Mouse (Mus musculus) olfactory bulb, adult 2 months (tissue): Measurements from ENCODE around the gene Cd300c. TPM values are rescaled to one million over a fixed set of nuclear protein-coding genes. Genes with fewer than 3 reads are reported as not detected.
A peak's percentile ranks its signal among the peaks of the same experiment; 100 is the strongest.
"Not testable (repeated sequence)": the region's sequence is repeated elsewhere in the genome, so short reads cannot be mapped to it uniquely, and the experiment has no call there.

Experiments used
- H3K27ac ChIP-seq: fragments of 200-500 bp; 2 replicates; pipeline ENCODE4 v1.5.1; 2012; ENCODE audit warnings: low read depth, low read length; ENCODE audit not compliant: insufficient read depth
- H3K4me1 ChIP-seq: fragments of 200-500 bp; 2 replicates; pipeline ENCODE4 v1.6.1; 2012; ENCODE audit warnings: low read length; ENCODE audit not compliant: control insufficient read depth, insufficient read depth
- H3K4me3 ChIP-seq: fragments of 200-500 bp; 2 replicates; pipeline ENCODE4 v1.5.1; 2012; ENCODE audit warnings: mild to moderate bottlenecking, low read depth, low read length, moderate library complexity; ENCODE audit not compliant: insufficient read depth
- CTCF ChIP-seq: fragments of 200-500 bp; IDR thresholded peaks from 2 replicates; pipeline ENCODE4 v1.5.1; 2012; ENCODE audit warnings: low read depth, mild to moderate bottlenecking, low read length, moderate library complexity; ENCODE audit not compliant: insufficient read depth
- POLR2A ChIP-seq: fragments of 200-500 bp; IDR thresholded peaks from 2 replicates; pipeline ENCODE4 v1.6.1; 2012; ENCODE audit warnings: mild to moderate bottlenecking, low read depth, low read length, moderate library complexity; ENCODE audit not compliant: insufficient read depth
- WGBS: fragments of 180-500 bp; shearing (Covaris S2); methylation state at CpG from one replicate; pipeline ENCODE4 v1.1.7; 2018; 5-methylcytosine and 5-hydroxymethylcytosine counted together
- polyA plus RNA-seq: library from polyadenylated mRNA; stranded (reverse); fragments of >200 nt; gene quantifications from 2 replicates; pipeline ENCODE4 v1.2.4, GENCODE M21; 2012; ENCODE audit warnings: low replicate concordance; ENCODE audit not compliant: missing spikeins, insufficient read depth, insufficient read length

Cd300c gene
- polyA plus RNA-seq, 1 experiment, result not detected

DNA sequence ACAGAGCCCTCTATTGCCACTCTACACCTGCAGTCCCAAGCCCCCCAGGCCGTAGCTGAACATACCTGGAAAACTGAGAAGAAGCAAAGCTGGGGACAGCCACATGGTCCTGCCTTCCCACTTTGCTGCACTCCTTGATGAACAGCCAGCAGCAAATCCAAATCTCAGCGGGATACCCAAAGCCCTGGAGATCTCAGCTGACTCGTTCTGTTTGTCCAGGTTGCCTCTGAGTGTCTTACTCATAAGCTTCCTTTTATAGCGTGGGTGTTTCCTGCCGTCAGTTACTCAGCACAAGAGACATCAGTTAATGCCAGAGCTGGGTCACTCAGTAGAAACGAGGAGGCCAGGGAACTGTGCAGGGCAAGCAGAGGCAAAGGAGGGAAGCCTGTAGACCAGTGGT lies 34.8 kb downstream of the Cd300c start, which contains the start of gene Cd300lb:
Gene Cd300lb (minus strand): TSS at position 243 of the 400 bp plus-strand sequence.
- Histone ChIP-seq H3K27ac (no peak within 1 kb of the TSS), H3K4me1 (no peaks in the 10 kb centered on the region), H3K4me3 (no peak within 1 kb of the TSS)
- TF ChIP-seq CTCF, result no peak
- TF ChIP-seq POLR2A, result no peak
- 60% methylated on average over 6 of the region's 6 CpGs for WGBS

DNA sequence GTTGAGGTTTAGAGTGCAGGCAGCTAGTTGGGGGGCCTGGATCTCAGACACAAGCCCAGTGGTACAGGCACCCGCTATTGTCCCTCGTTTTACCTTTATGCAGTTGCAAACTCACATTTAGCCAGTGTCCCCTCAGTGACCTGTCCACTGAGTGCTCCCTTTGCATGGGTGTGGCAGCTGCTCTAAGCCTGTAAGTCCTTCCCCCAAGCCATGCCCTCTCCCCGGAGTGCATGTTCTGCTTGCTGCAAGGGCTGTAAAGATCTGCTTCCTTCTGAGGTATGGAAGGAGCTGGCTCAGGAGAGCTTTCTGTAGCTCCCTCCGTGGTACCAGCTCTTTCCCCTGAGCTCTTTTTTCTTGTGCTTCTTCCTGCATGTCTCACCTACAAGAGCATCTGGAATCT lies 35.4 kb downstream of the Cd300c start:
- Histone ChIP-seq H3K4me1 (no peaks in the 10 kb centered on the region), H3K27ac (no peak overlapping the region), H3K4me3 (no peak overlapping the region)
- TF ChIP-seq POLR2A (no peak), CTCF (no peak)
- 79% methylated on average over 4 of the region's 4 CpGs for WGBS

GRCm38 (mm10) chr11:114931041-114931440 lies 37.9 kb downstream of the Cd300c start:
- no peak overlapping the region for H3K27ac ChIP-seq
- TF ChIP-seq POLR2A (no peak), CTCF (no peak)
- H3K4me3 ChIP-seq, result no peak overlapping the region
- H3K4me1 ChIP-seq, result no peaks in the 10 kb centered on the region
- 85% methylated on average over 5 of the region's 5 CpGs for WGBS

DNA sequence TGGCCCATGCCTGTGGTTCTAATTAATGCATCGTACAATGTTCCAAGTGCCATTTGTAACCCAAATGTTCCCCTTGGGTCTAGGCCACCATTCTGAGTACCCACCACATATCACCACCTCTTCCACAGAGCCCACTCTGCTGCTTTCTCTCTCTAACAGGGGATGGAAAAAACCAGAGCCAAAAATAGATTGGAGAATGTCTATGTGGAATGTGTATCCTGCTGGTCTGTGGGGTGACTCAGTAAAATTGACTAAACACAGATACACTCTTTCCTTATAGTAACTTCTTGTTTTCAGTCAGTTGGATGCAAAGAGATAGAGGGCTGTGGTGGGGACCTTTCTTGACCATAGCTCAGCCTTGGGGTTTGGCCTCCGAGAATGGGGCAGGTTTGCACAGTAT lies 39.4 kb downstream of the Cd300c start:
- no peak overlapping the region for H3K4me3 ChIP-seq
- H3K27ac ChIP-seq, result no peak overlapping the region
- 71% methylated on average over 2 of the region's 2 CpGs for WGBS
- no peaks in the 10 kb centered on the region for H3K4me1 ChIP-seq
- TF ChIP-seq POLR2A (no peak), CTCF (no peak)

GRCm38 (mm10) chr11:114923961-114924360 lies 45.0 kb downstream of the Cd300c start:
- no peak overlapping the region for H3K4me3 ChIP-seq
- 82% methylated on average over 4 of the region's 4 CpGs for WGBS
- H3K4me1 ChIP-seq, result no peaks in the 10 kb centered on the region
- no peak for TF ChIP-seq CTCF
- TF ChIP-seq POLR2A, result no peak
- no peak overlapping the region for H3K27ac ChIP-seq

DNA sequence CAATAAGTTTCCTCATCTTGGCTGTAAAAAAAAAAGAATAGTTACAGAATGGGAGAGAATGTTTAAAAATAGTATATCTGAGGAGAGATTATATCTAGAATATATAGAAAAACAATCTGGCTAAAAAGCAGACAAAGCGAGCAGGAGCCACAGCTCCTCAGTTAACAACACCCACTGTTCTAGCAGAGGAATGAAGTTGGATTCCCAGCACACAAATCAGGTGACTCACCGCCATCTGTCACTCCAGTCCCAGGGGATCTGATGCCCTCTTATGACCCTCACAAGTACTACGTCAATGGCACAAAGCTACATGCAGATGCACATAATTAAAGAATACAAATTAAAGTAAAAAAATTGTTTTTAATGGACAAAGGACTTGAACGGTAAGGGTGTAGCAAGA lies 46.5 kb downstream of the Cd300c start:
- Histone ChIP-seq H3K4me3 (no peak overlapping the region), H3K4me1 (no peaks in the 10 kb centered on the region), H3K27ac (no peak overlapping the region)
- 73% methylated on average over 4 of the region's 4 CpGs for WGBS
- TF ChIP-seq CTCF, result no peak
- no peak for TF ChIP-seq POLR2A

DNA sequence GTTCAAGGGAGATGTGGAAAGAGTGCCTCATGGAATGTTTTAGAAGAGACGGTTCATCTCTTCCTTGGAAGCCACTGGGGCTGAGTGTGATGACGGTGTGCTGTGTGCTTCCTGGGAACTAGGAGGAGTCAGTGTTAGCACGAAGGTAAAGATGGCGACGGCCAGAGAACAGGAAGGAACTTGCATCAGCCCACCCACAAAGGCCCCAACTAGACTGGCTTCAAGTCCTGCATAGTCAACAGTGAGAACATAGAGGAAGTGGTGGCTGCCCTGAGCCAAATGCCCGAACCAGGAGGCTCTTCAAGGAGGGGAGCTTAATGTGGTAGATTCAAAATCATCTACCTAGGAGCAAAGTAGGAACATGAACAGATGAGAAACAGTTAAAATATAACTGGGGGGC lies 51.8 kb downstream of the Cd300c start:
- Histone ChIP-seq H3K4me1 (0 out of 2 replicates have a peak, but pooled peaks cover 3% of the 10 kb centered on the region), H3K27ac (no peak overlapping the region), H3K4me3 (no peak overlapping the region)
- 85% methylated on average over 6 of the region's 6 CpGs for WGBS
- TF ChIP-seq CTCF, result no peak
- no peak for TF ChIP-seq POLR2A

DNA sequence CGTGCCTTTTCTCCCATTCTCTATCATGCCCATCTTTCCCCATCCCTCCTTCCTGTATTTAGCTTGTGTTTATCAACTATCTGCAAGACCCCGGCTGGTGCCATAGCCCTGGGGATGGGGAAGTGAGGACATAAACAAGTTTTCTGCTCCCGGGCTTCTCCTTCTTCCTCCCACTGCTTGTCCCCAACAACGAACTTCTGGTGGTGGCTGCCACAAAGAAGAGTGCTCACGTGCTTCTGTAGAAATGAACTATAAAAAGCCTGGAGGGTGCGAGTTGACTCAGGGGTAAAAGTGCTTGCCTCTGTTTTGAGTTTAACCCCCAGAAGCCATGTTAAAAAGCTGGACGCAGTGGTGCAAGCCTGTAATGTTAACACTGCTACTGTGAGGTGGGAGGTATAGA lies 54.0 kb downstream of the Cd300c start:
- Histone ChIP-seq H3K27ac (no peak overlapping the region), H3K4me1 (0 out of 2 replicates have a peak, but pooled peaks cover 3% of the 10 kb centered on the region), H3K4me3 (no peak overlapping the region)
- WGBS, result 22% methylated on average over 7 of the region's 7 CpGs
- TF ChIP-seq POLR2A, result no peak
- no peak for TF ChIP-seq CTCF

GRCm38 (mm10) chr11:114912847-114913246 lies 56.1 kb downstream of the Cd300c start:
- H3K27ac ChIP-seq, result no peak overlapping the region
- no peak for TF ChIP-seq POLR2A
- TF ChIP-seq CTCF, result 0 out of 2 replicates have a peak, but pooled peaks have one; percentile 38
- no peak overlapping the region for H3K4me3 ChIP-seq
- WGBS, result 19% methylated on average over 9 of the region's 9 CpGs
- H3K4me1 ChIP-seq, result 0 out of 2 replicates have a peak, but pooled peaks cover 3% of the 10 kb centered on the region

DNA sequence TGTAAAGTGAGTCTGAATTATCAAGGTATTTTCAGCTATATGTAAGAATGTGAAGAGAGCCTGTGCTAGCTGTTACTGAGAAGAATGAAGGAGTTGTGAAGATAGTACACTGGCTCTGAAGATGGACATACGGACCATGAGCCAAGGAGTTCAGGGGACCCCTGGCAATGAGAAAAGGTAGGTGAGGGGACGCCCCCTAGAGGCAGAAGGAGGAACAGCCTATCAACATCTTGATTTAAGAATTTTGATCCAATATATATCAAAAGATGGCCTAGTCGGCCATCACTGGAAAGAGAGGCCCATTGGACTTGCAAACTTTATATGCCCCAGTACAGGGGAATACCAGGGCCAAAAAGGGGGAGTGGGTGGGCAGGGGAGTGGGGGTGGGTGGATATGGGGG lies 59.4 kb downstream of the Cd300c start:
- not testable (repeated sequence) for H3K27ac ChIP-seq, H3K4me3 ChIP-seq, H3K4me1 ChIP-seq
- WGBS, result 49% methylated on average over 3 of the region's 3 CpGs
